Mouse (Mus musculus) liver, postnatal 0 days (tissue): ENCODE results near the gene Mdn1. TPM values are rescaled to one million over a fixed set of nuclear protein-coding genes. Genes with fewer than 3 reads are reported as not detected.

Experiments used
- ATAC-seq: fragments of 200-750 bp; cut with Nextera tagmentation; 2 replicates; pipeline ENCODE4 v1.8.0; 2017; ENCODE audit warnings: mild to moderate bottlenecking, moderate library complexity
- DNase-seq: peaks from one replicate; pipeline ENCODE4 v3.0.0-alpha.2; 2016
- H3K27ac ChIP-seq: fragments of 300-500 bp; sonication (generic); 2 replicates; pipeline ENCODE4 v1.5.1; 2014; ENCODE audit warnings: antibody characterized with exemption, moderate library complexity, mild to moderate bottlenecking, low read depth
- H3K27me3 ChIP-seq: fragments of 300-500 bp; sonication (generic); 2 replicates; pipeline ENCODE4 v1.6.1; 2014; ENCODE audit warnings: low read length, control low read depth, mixed read lengths; ENCODE audit not compliant: insufficient read depth
- H3K36me3 ChIP-seq: fragments of 300-500 bp; sonication (generic); replicated peaks from 2 replicates; pipeline ENCODE4 v1.6.1; 2014; ENCODE audit warnings: mild to moderate bottlenecking, control low read depth, low read length, moderate library complexity, mixed read lengths; ENCODE audit not compliant: insufficient read depth
- H3K4me1 ChIP-seq: fragments of 300-500 bp; sonication (generic); 2 replicates; pipeline ENCODE4 v1.6.1; 2014; ENCODE audit warnings: antibody characterized with exemption, mild to moderate bottlenecking, control low read depth; ENCODE audit not compliant: insufficient read depth
- H3K4me2 ChIP-seq: fragments of 300-500 bp; sonication (generic); 2 replicates; pipeline ENCODE4 v1.6.1; 2014; ENCODE audit warnings: low read depth, mild to moderate bottlenecking, low read length, moderate library complexity, mixed read lengths
- H3K4me3 ChIP-seq: fragments of 300-500 bp; sonication (generic); 2 replicates; pipeline ENCODE4 v1.5.1; 2014; ENCODE audit warnings: low read depth, low read length
- H3K9ac ChIP-seq: fragments of 300-500 bp; sonication (generic); replicated peaks from 2 replicates; pipeline ENCODE4 v1.6.1; 2014; ENCODE audit warnings: mild to moderate bottlenecking, moderate library complexity
- H3K9me3 ChIP-seq: fragments of 300-500 bp; sonication (generic); 2 replicates; pipeline ENCODE4 v1.6.1; 2016; ENCODE audit warnings: mild to moderate bottlenecking, control low read depth, low read length, mixed read lengths
- CTCF ChIP-seq: sonication (generic); IDR thresholded peaks from 2 replicates; pipeline ENCODE4 v1.5.1; 2016; ENCODE audit warnings: antibody characterized with exemption, low read depth
- EP300 ChIP-seq: IDR thresholded peaks from 2 replicates; pipeline ENCODE4 v1.6.1; 2016; ENCODE audit warnings: antibody characterized with exemption, low read depth, mild to moderate bottlenecking
- WGBS: fragments of 180-500 bp; shearing (Covaris S2); extraction: QIAGEN DNeasy Blood & Tissue Kit; methylation state at CpG from one replicate; pipeline ENCODE4 v1.1.7; 2014; ENCODE audit not compliant: insufficient replicate concordance; 5-methylcytosine and 5-hydroxymethylcytosine counted together
- polyA plus RNA-seq: library from polyadenylated mRNA; unstranded; fragments of >200 nt; fragmentation: Nextera tagmentation; extraction: Ambion mirVana; gene quantifications from 2 replicates; pipeline ENCODE4 v1.2.1, GENCODE M21; 2015

Mdn1 gene
- polyA plus RNA-seq, 1 experiment from 2014 or later, result 3.8 TPM

GRCm38 (mm10) chr4:32800577-32801170 is 143.8 kb downstream of the Mdn1 start:
- peak overlapping the region; percentile 89 for H3K4me2 ChIP-seq
- H3K36me3 ChIP-seq, result no peaks in the 10 kb centered on the region
- DNase-seq (no peak), ATAC-seq (peak; percentile 18; the same call in 1 of the 2 replicates)
- peak overlapping the region; percentile 87 for H3K9ac ChIP-seq
- no peaks in the 10 kb centered on the region for H3K27me3 ChIP-seq
- peak overlapping the region; percentile 98 for H3K27ac ChIP-seq
- TF ChIP-seq CTCF (no peak), EP300 (no peak)
- 7% methylated on average over 9 of the region's 9 CpGs for WGBS
- 0 out of 2 replicates have a peak, but pooled peaks cover 5% of the 10 kb centered on the region for H3K4me1 ChIP-seq
- no peaks in the 10 kb centered on the region for H3K9me3 ChIP-seq
- peak overlapping the region; percentile 89 for H3K4me3 ChIP-seq

- ATAC-seq (no peak), DNase-seq (no peak)
- H3K27ac ChIP-seq, result no peak overlapping the region
- no peaks in the 10 kb centered on the region for H3K9me3 ChIP-seq
- H3K4me3 ChIP-seq, result no peak overlapping the region
- WGBS, result 60% methylated on average over 5 of the region's 5 CpGs
- no peaks in the 10 kb centered on the region for H3K4me1 ChIP-seq
- H3K36me3 ChIP-seq, result no peaks in the 10 kb centered on the region
- H3K27me3 ChIP-seq, result no peaks in the 10 kb centered on the region
- H3K4me2 ChIP-seq, result no peak overlapping the region
- TF ChIP-seq EP300 (no peak), CTCF (no peak)
- no peak overlapping the region for H3K9ac ChIP-seq
Observed at GRCm38 (mm10) chr4:32817478-32817877, 160.6 kb downstream of the Mdn1 start.

- no peak for ATAC-seq
- no peaks in the 10 kb centered on the region for H3K36me3 ChIP-seq
- 86% methylated on average over 3 of the region's 3 CpGs for WGBS
Observed at GRCm38 (mm10) chr4:32820676-32821075, 163.8 kb downstream of the Mdn1 start.

GRCm38 (mm10) chr4:32824254-32824653 is 167.3 kb downstream of the Mdn1 start:
- Histone ChIP-seq H3K9me3 (no peaks in the 10 kb centered on the region), H3K4me2 (no peak overlapping the region), H3K9ac (no peak overlapping the region), H3K4me1 (no peaks in the 10 kb centered on the region), H3K27me3 (no peaks in the 10 kb centered on the region), H3K36me3 (no peaks in the 10 kb centered on the region), H3K27ac (no peak overlapping the region), H3K4me3 (no peak overlapping the region)
- no peak for DNase-seq
- TF ChIP-seq CTCF (no peak), EP300 (no peak)
- ATAC-seq, result no peak
- 62% methylated on average over 8 of the region's 8 CpGs for WGBS

More at GRCm38 (mm10) chr4:32820676-32821075, 163.8 kb downstream of the Mdn1 start:
- TF ChIP-seq EP300 (no peak), CTCF (no peak)
- H3K9me3 ChIP-seq, result no peaks in the 10 kb centered on the region
- no peak for DNase-seq
- H3K4me1 ChIP-seq, result no peaks in the 10 kb centered on the region
- no peak overlapping the region for H3K4me2 ChIP-seq
- no peaks in the 10 kb centered on the region for H3K27me3 ChIP-seq
- no peak overlapping the region for H3K9ac ChIP-seq
- no peak overlapping the region for H3K27ac ChIP-seq
- H3K4me3 ChIP-seq, result no peak overlapping the region

Other genes with a start within 250 kb of the Mdn1 start
- 0.21 TPM in 1 of 2 replicates, not detected in the other for gene Gja10, start 54.4 kb upstream of the Mdn1 start, polyA plus RNA-seq
- 16.2 and 17.8 TPM in 2 replicates for gene Casp8ap2, start 41.7 kb upstream of the Mdn1 start, polyA plus RNA-seq
- gene Lyrm2, start 143.1 kb downstream of the Mdn1 start, polyA plus RNA-seq, result 46.3 and 48.6 TPM in 2 replicates